Mouse (Mus musculus) E14TG2a.4 (cell line): ENCODE measurements around the gene Gm5244.
A peak's percentile ranks its signal among the peaks of the same experiment; 100 is the strongest.

Experiments
- H3K27me3 ChIP-seq: 2 replicates; pipeline ENCODE4 v1.6.1; 2014; ENCODE audit warnings: low read length, control low read depth; ENCODE audit not compliant: insufficient read depth
- H3K36me3 ChIP-seq: 2 replicates; pipeline ENCODE4 v1.6.1; 2014; ENCODE audit warnings: low read length, control low read depth; ENCODE audit not compliant: insufficient read depth
- H3K4me1 ChIP-seq: replicated peaks from 2 replicates; pipeline ENCODE4 v1.6.1; 2014; ENCODE audit warnings: low read depth, low read length, control low read depth
- H3K4me3 ChIP-seq: replicated peaks from 2 replicates; pipeline ENCODE4 v1.5.1; 2014; ENCODE audit warnings: mild to moderate bottlenecking, low read length
- H3K9me3 ChIP-seq: 2 replicates; pipeline ENCODE4 v1.6.1; 2014; ENCODE audit warnings: low read length, control low read depth
- CTCF ChIP-seq: conservative IDR thresholded peaks from 2 replicates; pipeline ENCODE4 v1.5.1; 2014; ENCODE audit warnings: low read length
- NANOG ChIP-seq: IDR thresholded peaks from 2 replicates; pipeline ENCODE4 v1.6.1; 2014; ENCODE audit warnings: borderline replicate concordance, low read length, mixed read lengths
- POU5F1 ChIP-seq: IDR thresholded peaks from 2 replicates; pipeline ENCODE4 v1.6.1; 2014; ENCODE audit warnings: low read length, borderline replicate concordance

The Gm5244 gene

DNA sequence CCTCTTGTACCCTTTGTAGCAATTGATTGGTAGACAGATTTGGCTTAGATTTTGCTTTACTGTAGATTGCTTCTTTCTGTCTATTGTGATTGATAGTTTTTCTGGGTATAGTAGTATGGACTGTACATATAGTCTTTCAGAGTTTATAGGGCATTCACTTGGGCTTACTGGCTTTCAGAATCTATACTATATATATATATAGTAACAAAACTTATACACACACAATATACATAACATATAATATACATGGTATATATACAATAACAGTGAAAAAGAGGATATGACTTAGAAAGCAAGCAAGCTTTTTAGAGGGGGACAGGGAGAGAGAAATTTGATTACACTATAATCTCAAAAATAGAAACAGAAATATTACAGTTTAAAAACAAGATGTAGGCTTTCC is at the start of gene Gm5244:
Gm5244 (plus strand) TSS at position 301 of the 400 bp plus-strand sequence.
- Histone ChIP-seq H3K4me1 (no peaks in the 10 kb centered on the region), H3K36me3 (no peaks in the 10 kb centered on the region), H3K9me3 (no peaks in the 10 kb centered on the region), H3K4me3 (no peak within 1 kb of the TSS), H3K27me3 (no peaks in the 10 kb centered on the region)
- TF ChIP-seq POU5F1, result no peak
- no peak for TF ChIP-seq NANOG
- no peak for TF ChIP-seq CTCF

- peak overlapping the region; percentile 96 for H3K4me3 ChIP-seq
- no peak for TF ChIP-seq POU5F1
- no peak; the same call in 1 of the 2 replicates for TF ChIP-seq CTCF
- TF ChIP-seq NANOG, result no peak
- peaks cover 8% of the 10 kb centered on the region; the same call in 1 of the 2 replicates for H3K36me3 ChIP-seq
- no peaks in the 10 kb centered on the region for H3K27me3 ChIP-seq
- peaks cover 31% of the 10 kb centered on the region for H3K4me1 ChIP-seq
- no peaks in the 10 kb centered on the region for H3K9me3 ChIP-seq
These were observed 49.4 kb upstream of the Gm5244 start for GRCm38 (mm10) chr19:12797071-12797470.

- Histone ChIP-seq H3K4me3 (no peak overlapping the region), H3K9me3 (no peaks in the 10 kb centered on the region), H3K4me1 (peaks cover 19% of the 10 kb centered on the region), H3K27me3 (no peaks in the 10 kb centered on the region), H3K36me3 (peaks cover 1% of the 10 kb centered on the region; the same call in 1 of the 2 replicates)
- TF ChIP-seq POU5F1 (no peak), CTCF (no peak), NANOG (no peak)
These were observed 48.1 kb upstream of the Gm5244 start for GRCm38 (mm10) chr19:12798404-12798803.

- TF ChIP-seq CTCF (no peak), NANOG (no peak), POU5F1 (no peak)
- H3K27me3 ChIP-seq, result no peaks in the 10 kb centered on the region
- no peaks in the 10 kb centered on the region for H3K36me3 ChIP-seq
- no peak overlapping the region for H3K4me3 ChIP-seq
- H3K4me1 ChIP-seq, result peaks cover 14% of the 10 kb centered on the region; the same call in 1 of the 2 replicates
- H3K9me3 ChIP-seq, result no peaks in the 10 kb centered on the region
These were observed 47.4 kb upstream of the Gm5244 start for GRCm38 (mm10) chr19:12799081-12799480.

- TF ChIP-seq POU5F1 (no peak), CTCF (no peak), NANOG (no peak)
- no peaks in the 10 kb centered on the region for H3K27me3 ChIP-seq
- H3K4me1 ChIP-seq, result peaks cover 14% of the 10 kb centered on the region; the same call in 1 of the 2 replicates
These were observed 45.9 kb upstream of the Gm5244 start for GRCm38 (mm10) chr19:12800621-12801020.

GRCm38 (mm10) chr19:12801046-12801445 is 45.4 kb upstream of the Gm5244 start:
- H3K36me3 ChIP-seq, result no peaks in the 10 kb centered on the region
- H3K9me3 ChIP-seq, result no peaks in the 10 kb centered on the region
- peaks cover 14% of the 10 kb centered on the region; the same call in 1 of the 2 replicates for H3K4me1 ChIP-seq
- H3K4me3 ChIP-seq, result no peak overlapping the region
- TF ChIP-seq POU5F1 (no peak), NANOG (no peak), CTCF (no peak)
- H3K27me3 ChIP-seq, result no peaks in the 10 kb centered on the region

More at GRCm38 (mm10) chr19:12800621-12801020, 45.9 kb upstream of the Gm5244 start:
- no peak overlapping the region for H3K4me3 ChIP-seq
- H3K36me3 ChIP-seq, result no peaks in the 10 kb centered on the region
- H3K9me3 ChIP-seq, result no peaks in the 10 kb centered on the region

DNA sequence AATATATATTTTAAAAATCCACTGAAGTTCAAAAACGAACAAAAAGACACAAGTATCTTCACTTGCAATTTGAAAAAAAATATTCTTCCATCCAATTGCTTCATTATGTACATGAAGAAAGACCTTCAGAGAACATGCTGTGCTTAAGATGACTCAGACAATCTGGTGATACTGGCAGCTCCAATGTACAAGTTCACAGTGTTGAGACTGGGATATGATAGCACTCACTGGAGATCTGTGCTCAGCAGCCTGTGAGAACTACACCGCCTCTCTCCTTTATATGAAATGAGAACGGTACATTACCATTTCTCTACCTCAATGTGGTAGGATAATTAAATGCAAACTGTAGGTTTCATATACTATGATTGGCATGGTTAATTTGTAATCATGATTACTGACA is 43.7 kb upstream of the Gm5244 start:
- no peaks in the 10 kb centered on the region for H3K27me3 ChIP-seq
- no peak overlapping the region for H3K4me3 ChIP-seq
- no peaks in the 10 kb centered on the region for H3K9me3 ChIP-seq
- TF ChIP-seq POU5F1 (no peak), CTCF (no peak), NANOG (no peak)
- no peaks in the 10 kb centered on the region for H3K36me3 ChIP-seq
- H3K4me1 ChIP-seq, result peaks cover 1% of the 10 kb centered on the region; the same call in 1 of the 2 replicates

- no peak for TF ChIP-seq NANOG
- no peak for TF ChIP-seq CTCF
- no peak for TF ChIP-seq POU5F1
These were observed 42.2 kb upstream of the Gm5244 start for GRCm38 (mm10) chr19:12804237-12804636.

DNA sequence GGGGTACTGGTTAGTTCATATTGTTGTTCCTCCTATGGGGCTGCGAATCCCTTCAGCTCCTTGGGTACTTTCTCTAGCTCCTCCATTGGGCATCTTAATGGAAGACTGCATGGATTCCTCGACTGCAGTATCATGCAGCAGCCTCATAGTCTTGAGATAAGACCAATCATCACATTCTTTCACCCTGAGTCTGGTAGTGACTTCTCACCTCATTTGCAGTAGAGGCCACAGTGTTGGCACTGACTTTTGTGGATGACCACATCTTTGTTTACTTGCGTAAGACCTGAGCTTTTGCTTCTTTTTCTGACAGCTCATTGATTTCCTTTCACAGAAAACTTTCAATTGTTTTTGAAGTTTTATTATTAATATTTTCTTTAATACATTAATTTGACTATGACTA is 40.8 kb upstream of the Gm5244 start:
- Histone ChIP-seq H3K36me3 (no peaks in the 10 kb centered on the region), H3K4me3 (no peak overlapping the region), H3K9me3 (no peaks in the 10 kb centered on the region), H3K27me3 (no peaks in the 10 kb centered on the region), H3K4me1 (no peaks in the 10 kb centered on the region)
- TF ChIP-seq NANOG (no peak), CTCF (no peak), POU5F1 (no peak)

More at GRCm38 (mm10) chr19:12804237-12804636, 42.2 kb upstream of the Gm5244 start:
- no peaks in the 10 kb centered on the region for H3K27me3 ChIP-seq
- no peaks in the 10 kb centered on the region for H3K9me3 ChIP-seq
- H3K4me1 ChIP-seq, result no peaks in the 10 kb centered on the region
- H3K36me3 ChIP-seq, result no peaks in the 10 kb centered on the region
- no peak overlapping the region for H3K4me3 ChIP-seq
